Mouse (Mus musculus) bone marrow macrophage, adult 2 months (primary cell): ENCODE results near the gene Rnf144b.

Source experiments
- CTCF ChIP-seq: IDR thresholded peaks from 2 replicates; pipeline ENCODE4 v1.5.1; 2012; ENCODE audit warnings: low read depth, mild to moderate bottlenecking, low read length, moderate library complexity
- POLR2A ChIP-seq: IDR thresholded peaks from 2 replicates; pipeline ENCODE4 v1.6.1; 2012; ENCODE audit warnings: mild to moderate bottlenecking, low read depth, low read length, borderline replicate concordance

DNA sequence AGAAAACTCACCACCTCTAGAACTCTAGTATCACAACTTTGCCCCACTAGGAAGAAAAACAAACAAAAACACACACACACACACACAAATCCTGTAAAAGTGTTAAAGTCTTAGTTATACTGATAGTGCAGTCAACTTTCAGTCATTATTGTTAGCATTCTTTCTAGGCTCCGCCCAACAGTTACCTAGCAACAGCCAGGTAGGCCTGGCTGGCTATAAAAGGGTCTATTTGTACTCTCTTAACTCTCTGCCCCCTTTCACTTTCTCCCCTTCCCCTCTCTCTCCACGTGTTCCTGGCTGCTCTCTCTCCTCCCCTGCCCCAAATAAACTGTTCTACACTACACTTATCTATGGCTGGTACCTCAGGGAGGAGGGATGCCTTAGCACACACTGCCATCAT is 18.3 kb upstream of the Rnf144b start:
- TF ChIP-seq CTCF, result no peak
- no peak for TF ChIP-seq POLR2A
